Mouse (Mus musculus) gastrocnemius, adult 8-10 months (tissue): ENCODE measurements around the gene Morc3. TPM values are rescaled to one million over a fixed set of nuclear protein-coding genes. Genes with fewer than 3 reads are reported as not detected.

Source experiments
- DNase-seq, 2 experiments: peaks; one replicate each; pipeline ENCODE4 v3.0.0; 2022; ENCODE audit warnings: low spot score in 2 of 2
- total RNA-seq, 4 experiments: library from RNA; stranded (reverse); gene quantifications; 2 replicates each; pipeline ENCODE4 v1.2.4; 2022

Gene Morc3
- total RNA-seq, 4 experiments from 2014 or later, result 7.4 to 14.8 (median 9.5) TPM

GRCm38 (mm10) chr16:93883423-93884085 is 51.6 kb downstream of the Morc3 start, which contains the start of gene Chaf1b:
Gene Chaf1b, plus strand, starts transcription at chr16:93883901.
- peak; percentile 91 to 93 for DNase-seq

- no peak for DNase-seq
These were observed 52.3 kb downstream of the Morc3 start for GRCm38 (mm10) chr16:93884086-93884721.

GRCm38 (mm10) chr16:93884722-93885113 is 52.8 kb downstream of the Morc3 start:
- DNase-seq, result no peak

GRCm38 (mm10) chr16:93888481-93888880 is 56.6 kb downstream of the Morc3 start:
- DNase-seq, result no peak

- no peak for DNase-seq
These were observed 59.2 kb downstream of the Morc3 start for GRCm38 (mm10) chr16:93890948-93891604.

GRCm38 (mm10) chr16:93893285-93893684 is 61.4 kb downstream of the Morc3 start:
- DNase-seq, result no peak

GRCm38 (mm10) chr16:93903027-93903426 is 71.1 kb downstream of the Morc3 start:
- DNase-seq, result no peak

- DNase-seq, result peak; percentile 20 to 25
These were observed 74.5 kb downstream of the Morc3 start for GRCm38 (mm10) chr16:93906156-93907014.

GRCm38 (mm10) chr16:93907761-93908160 is 75.8 kb downstream of the Morc3 start:
- DNase-seq, result no peak

GRCm38 (mm10) chr16:93908196-93908595 is 76.3 kb downstream of the Morc3 start:
- no peak for DNase-seq

- no peak for DNase-seq
These were observed 78.0 kb downstream of the Morc3 start for GRCm38 (mm10) chr16:93909936-93910335.

GRCm38 (mm10) chr16:93910735-93911665 is 79.1 kb downstream of the Morc3 start:
- no peak for DNase-seq

- no peak for DNase-seq
These were observed 80.2 kb downstream of the Morc3 start for GRCm38 (mm10) chr16:93912158-93912557.

- no peak for DNase-seq
These were observed 80.9 kb downstream of the Morc3 start for GRCm38 (mm10) chr16:93912808-93913207.

GRCm38 (mm10) chr16:93913881-93914576 is 82.1 kb downstream of the Morc3 start:
- DNase-seq, result no peak

GRCm38 (mm10) chr16:93915338-93915849 is 83.5 kb downstream of the Morc3 start:
- no peak for DNase-seq

GRCm38 (mm10) chr16:93917712-93918678 is 86.1 kb downstream of the Morc3 start:
- peak; percentile 69 to 70 for DNase-seq

GRCm38 (mm10) chr16:93918679-93919060 is 86.7 kb downstream of the Morc3 start:
- no peak for DNase-seq
